Mouse (Mus musculus): ENCODE measurements around the gene Rpl28.

Rpl28 gene

DNA sequence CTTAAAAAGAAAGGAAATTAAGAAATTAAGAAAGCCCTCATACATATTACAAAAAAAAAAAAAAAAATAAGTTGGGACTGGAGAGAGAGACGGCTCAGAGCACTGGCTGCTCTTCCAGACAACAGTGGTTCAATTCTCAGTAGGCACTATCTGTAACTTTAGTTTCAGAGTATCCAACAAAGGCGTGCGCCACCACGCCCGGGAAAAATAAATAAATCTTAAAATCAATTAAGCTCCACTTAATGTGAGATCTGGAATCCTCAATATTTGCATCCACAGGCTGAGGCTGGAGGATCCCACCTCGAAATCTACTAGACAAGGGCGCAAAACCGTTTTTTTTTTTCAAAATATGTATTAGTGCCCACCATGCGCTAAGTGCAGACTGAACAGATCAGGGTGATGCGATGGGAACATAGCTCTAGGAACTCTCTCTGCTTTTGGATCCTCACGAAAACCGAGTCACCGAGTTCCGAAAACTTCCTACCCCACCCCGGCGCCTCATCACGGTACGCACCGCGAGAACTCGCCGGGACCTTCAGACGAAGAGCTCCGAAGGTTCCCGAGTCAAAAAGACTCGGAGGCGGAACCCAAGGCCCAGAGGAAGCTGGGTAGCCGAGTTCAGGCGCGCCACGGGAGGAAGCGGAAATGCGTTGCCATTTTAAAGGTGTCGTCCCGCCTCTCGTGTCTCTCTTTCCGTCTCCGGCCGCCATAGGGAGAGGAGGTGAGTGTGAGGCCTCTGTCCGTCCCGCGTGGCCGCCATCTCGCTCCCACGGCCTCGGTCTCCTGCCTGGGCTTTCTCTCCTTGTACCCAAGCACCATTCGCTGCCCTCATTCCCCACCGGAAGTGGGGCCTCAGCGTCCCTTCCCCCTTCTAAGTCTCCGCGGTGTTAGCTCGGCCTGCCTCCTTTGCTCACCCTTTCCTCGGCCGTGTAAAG is at the start of gene Rpl28:
Gene Rpl28 (plus strand): TSS at position 597 of the 935 bp plus-strand sequence.
- DNase-seq (ENCODE audit: low read depth, low spot score) = peak; percentile 90

DNA sequence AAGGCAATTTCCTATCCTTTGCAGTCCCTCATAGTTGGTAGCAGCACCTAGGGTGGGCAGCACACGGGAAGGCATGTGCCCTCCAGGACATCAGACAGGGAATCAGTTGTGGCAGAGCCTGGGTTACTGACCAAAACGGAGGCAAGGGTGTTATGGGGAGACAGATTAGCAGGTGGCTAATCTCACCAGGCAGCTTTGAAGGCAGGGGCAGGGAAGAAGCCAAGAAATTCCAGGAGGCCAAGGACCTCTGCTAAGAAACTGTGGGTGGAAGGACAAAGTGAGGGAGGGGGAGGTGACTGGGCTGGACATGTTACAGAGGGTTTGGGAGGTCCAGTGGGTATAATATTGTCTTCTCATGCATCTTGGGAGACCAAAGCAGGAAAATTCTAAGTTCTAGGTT is 49.3 kb upstream of the Rpl28 start:
- DNase-seq (ENCODE audit: low read depth, low spot score) = no peak

DNA sequence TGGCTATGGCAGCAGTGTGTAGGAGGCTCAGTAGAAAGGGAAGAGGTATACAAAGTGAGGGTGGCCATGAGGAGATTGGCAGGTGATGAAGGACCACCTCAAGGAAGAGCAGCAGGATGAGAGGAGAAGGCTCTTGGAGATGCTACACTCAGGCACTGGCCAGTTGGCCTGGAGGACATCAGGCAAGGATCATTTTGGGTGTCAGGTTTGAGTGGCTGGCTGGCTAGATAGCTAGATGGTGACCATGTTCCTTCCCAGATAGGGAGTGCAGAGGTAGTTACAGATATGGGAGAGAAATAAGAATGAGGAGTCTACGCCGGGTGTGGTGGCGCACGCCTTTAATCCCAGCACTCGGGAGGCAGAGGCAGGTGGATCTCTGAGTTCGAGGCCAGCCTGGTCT is 47.8 kb upstream of the Rpl28 start:
- DNase-seq (ENCODE audit: low read depth, low spot score) = no peak

DNA sequence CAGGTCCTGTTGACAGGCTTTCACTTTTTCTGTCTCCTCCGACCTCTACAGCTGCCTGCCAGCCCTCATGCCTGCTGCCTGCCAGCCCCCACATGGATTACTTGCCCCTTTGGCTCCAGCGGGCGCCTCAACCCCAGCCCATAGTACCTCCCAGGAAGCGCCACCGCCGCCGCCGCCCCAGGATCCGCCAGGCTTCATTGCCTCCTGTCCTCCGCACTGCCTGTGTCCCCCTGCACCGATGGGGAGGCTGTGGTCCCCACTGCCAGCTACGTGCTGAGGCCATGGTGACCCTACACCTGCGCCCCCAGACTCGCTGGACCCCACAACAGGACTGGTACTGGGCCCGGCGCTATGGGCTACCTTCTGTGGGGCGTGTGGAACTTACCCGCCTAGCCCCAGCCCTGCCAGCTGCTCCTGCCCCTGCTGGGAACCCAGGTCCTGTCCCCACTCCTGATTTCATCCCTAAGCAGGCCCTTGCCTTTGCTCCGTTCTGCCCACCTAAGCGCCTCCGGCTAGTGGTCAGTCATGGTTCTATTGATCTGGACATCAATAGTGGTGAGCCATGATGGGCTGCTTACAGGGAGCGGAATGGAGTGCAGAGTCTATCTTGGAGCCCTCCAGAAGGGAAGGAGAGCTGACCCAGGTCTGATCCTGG is 46.2 kb upstream of the Rpl28 start:
- no peak for DNase-seq (ENCODE audit: low read depth, low spot score)

DNA sequence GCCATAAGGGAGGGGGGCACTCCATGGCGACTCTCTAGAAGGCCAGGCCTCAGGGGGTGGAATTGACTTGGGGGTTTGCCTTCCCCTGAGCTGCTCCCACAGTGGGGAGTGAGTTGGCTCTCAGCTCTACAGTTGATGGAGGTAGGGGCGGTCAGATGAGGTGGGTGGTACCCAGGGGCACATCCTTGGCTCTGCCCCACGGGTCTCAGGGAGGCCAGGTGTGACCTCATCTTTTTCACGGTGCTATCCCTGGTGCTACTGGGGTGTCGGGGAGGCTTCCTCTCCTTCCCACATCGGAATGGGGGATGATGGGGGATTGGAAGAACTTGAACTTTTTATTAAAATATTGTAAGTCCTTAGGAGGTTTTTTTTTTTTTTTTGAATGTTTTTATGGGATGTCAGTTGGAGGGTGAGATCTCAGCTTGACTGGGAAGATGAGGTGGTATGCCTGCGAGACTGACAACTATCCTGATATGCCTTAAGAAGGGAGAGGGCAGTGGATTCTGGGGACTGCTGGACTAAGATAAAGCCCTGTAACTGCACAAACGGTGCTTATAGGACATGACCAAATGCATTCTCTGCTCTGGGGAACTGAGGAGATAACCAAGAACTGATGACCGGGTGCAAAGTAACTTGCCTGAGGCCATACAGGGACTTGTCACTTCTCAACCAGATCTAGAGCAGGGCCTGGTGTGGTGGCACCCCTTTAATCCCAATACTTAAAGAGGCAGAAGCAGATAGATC is 45.3 kb upstream of the Rpl28 start:
- DNase-seq (ENCODE audit: low read depth, low spot score) = no peak

DNA sequence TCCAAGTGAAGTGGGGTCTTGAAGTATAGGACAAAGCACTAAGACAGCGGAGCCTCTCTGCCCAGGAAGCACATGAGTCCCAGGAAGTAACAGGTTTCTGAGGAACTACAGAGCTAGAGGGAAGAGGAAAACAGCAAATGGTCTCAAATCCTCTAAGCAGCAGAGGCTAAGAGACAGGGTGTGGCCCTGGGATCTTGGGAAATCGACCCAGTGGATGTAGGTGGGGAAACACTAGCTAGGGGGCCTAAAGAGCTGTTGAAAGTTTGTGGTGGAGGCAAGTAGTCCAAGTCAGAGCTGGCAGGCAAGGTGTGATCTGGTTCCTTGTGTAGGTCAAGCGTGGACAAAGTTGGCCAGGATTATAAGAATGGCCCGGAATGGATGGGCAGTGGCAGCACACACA is 44.4 kb upstream of the Rpl28 start:
- DNase-seq (ENCODE audit: low read depth, low spot score) = no peak

DNA sequence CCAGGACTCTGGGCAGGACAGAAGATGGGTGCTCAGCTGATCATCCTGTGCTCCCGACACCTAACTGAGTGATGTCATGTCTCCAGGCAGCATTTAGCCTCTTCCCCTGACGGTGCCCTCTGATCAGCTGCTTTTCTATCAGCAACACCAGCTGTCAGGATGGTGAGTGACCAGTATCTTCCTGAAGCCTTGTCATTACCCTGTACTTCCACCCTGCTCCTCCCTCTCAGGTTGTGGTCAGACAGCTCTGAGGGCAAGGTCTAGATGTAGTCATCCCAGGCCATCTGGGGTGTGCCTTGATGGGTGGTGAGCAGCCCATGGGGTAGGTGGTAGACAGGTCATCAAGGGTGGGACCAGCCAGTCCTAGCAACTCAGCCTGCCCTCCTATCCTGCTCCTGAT is 43.5 kb upstream of the Rpl28 start:
- DNase-seq (ENCODE audit: low read depth, low spot score) = no peak

DNA sequence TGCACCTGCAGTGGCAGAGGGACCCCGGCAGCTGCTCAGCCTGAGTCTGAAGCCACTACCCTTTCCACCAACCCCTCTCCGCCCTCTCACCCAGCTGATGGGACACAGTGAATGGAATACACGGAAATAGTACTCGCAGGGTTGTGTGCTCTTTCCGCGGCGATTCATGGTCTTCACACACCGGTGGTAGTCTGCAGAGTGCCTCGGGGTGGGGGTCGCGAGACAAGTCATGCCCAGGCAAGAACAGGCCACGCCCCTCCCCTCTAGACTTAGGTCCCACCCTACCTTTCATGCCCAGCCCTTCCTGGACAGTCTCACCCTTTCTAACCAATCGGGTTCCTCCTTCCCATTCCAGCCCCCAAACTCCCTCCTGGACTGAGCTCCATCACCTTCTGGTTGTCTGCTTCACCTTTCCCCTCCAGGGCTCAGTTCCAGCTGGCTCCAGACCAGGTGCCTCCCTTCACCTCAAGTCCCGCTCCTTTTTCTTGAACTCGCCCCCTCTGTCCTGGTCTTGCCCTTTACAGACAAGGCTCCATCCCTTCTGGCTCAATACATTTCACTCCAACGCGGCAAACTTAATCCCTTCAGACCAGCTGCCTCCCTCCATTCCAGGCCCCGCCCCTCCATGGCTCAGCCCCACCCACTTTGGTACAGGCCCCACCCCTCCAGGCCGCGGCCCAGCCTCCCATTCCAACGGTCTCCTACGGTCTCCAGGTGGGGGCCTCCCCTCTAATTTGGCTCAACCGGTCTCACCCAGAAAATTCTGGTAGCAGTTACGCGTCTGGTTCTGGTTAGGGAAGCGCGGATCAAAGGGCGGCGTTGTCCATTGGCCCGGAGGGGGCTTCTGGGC is 40.5 kb upstream of the Rpl28 start:
- DNase-seq (ENCODE audit: low read depth, low spot score) = peak; percentile 88

DNA sequence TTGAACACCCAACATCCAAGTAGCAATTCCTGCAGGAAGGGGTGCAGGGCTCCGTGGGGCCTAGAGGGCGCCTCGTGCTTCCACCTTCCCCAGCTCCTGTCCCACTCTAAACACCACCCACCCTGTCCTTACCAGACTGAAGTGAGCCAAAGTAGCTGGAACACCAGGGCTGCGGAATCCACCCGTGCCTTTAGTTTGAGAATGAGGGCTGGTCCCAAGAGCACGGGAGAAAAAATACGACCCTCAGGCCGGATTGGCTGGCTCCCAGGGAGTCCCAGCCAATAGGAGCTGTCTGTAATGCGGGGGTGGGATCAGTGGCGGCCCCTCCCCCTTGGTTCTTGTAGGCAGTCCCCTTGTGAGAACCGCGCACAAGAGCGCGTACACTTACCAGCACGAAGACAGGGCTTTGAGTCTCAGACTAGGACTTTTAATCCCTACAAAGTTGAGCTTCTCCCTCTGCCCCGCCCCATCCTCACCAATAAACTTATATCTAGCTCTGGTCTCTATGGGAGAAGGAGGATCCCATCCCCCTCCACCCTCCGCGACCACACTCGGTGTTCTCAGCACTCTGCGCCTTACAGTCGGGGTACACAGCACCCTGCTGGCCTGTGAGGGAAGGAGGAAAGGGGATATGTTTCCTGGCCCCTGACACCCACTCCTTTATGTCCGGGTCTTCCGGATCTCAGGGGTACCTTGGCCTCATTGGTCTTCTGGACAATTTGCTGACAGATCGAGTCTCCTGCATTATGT is 39.7 kb upstream of the Rpl28 start, which contains the start of gene Cox6b2:
Gene Cox6b2 (minus strand): TSS at position 274 of the 750 bp plus-strand sequence.
- peak; percentile 89 for DNase-seq (ENCODE audit: low read depth, low spot score)

DNA sequence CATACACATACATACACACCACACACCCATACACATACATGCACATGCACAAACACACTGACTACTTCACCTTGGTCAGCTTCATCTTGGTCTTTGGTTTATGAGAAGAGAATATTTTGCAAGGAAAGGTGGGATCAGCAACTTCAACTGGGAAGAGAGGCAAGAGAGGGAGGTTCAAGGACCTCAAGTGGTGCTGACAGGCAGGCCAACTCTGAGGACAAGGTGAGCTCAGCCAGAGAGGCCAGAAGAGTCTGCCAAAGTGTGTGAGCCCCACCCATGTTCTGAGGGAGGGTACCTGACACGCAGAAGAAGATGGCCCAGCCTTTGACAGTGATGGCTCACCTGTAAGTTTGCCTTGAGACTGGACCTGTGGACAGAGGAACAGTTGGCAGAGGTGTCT is 33.0 kb upstream of the Rpl28 start:
- no peak for DNase-seq (ENCODE audit: low read depth, low spot score)

DNA sequence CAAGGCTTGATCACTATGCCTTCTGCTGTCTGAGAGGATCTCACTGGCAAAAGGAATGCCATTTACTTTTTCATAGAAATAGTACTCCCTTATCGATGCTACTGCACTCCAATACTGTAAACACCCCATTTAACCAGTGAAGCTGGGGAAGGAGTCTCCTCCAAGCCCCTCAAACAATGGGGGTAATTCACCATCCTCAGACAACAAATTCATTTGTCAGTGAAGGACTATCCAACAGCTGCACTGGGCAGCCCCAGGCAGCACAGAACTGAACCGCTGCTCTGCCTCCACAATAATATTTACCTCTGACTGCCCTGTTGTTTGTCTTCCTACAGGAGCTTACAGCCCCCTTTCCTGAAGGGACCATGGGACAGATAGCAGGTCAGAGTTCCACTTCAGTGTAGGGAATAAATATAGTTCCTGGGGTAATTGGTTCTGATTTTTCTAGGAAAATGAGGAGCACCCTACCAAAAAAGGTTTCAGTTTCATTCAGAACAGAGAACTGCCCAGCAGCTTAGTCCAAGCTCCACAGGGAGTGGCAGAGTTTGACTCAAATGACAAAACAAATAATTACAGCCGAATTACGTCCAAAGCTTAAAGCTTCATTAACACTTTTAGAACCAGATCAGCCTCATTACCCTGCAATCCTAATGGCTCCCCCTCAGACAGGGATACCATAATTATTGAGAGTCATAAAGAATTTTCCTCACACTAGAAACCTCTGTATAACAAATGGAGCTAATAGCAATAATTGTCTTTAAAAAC is 27.5 kb upstream of the Rpl28 start:
- no peak for DNase-seq (ENCODE audit: low read depth, low spot score)

DNA sequence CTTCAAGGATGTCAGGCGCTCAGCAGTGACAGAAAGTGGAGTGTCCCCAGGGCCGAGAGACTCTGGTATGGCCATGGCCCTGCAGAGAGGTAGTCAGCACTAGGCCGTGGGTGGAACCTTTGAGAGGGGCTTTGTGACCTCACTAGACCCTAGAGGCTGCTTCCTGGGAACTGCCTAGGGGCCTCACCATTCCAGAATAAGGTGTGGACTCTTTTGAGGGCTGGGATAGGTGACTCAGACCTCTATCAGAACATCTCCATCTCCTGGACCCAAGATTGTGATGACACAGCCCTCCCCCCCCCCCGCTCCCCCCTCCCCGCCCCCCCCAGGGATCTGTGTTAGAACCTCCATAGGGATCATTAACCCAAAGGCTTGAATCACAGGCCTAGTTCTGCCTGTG is 21.5 kb upstream of the Rpl28 start, which contains the start of gene Fam71e2:
Gene Fam71e2 (minus strand): TSS at position 101 of the 400 bp plus-strand sequence.
- DNase-seq (ENCODE audit: low read depth, low spot score) = no peak

DNA sequence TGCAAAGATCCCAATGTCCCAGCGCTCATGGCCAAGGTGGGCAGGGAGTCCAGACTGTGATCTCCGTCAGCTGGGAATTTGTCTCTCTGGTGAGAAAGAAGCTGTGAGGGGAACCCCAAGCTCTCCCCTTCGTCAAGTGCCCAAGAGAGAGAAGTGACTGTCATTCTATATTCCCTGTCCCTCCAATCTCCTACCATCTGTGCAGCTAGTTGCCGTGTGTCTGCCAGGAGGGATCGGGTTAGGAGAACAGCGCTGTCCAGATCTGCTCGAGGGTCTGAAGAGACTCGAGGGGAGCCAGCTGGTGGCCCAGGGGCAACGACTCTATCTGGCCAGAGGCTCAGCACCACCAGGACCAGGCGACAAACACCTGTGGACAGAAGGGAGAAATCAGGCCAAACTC is 16.5 kb upstream of the Rpl28 start:
- no peak for DNase-seq (ENCODE audit: low read depth, low spot score)

DNA sequence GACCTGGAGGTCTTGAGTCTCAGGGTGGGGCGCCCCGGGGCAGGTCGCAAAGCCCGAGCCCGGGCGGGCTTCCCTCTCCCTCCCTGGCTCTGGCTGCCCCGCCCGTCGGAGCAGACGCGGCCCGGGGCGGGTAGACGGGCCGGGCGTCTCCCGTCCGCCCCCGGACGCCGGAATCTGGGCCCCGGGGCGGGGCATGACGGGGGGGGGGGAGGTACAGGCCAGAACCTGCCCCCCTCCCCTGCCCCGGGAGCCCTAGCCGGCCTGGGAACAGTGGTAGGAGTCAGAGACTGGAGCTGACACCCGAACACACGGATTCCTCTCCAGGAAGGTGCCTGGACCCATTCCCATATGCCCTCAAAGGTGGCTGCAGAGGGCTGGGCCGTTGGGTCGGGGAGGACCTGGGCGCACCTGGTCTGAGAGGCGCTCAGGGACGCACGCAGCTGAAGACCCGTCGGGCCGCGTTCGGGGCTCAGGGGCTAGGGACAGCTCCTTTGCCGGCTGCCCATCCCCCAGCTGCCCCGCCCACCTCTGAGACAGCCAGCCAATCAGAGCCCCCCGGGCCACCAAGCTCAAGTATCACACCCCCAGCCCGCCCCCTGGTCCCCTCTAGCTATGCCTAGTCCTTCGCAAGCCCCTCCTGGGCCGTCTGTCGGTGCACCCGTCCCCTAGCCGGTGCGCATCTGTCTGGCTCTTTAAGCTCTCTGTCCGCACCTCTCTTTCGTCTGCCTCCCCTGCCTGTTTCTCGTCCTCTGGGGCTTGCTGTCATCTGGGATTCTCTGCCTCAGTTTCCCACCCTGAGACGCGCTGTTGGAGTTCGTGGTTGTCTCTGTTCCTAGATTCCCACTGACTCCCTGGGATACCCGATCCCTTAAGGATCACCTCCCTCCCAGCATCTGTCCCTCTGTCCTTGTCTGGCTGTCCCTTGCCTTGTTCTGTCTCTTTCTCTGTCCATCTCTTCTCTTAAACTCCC is 15.5 kb upstream of the Rpl28 start:
- peak; percentile 66 for DNase-seq (ENCODE audit: low read depth, low spot score)

DNA sequence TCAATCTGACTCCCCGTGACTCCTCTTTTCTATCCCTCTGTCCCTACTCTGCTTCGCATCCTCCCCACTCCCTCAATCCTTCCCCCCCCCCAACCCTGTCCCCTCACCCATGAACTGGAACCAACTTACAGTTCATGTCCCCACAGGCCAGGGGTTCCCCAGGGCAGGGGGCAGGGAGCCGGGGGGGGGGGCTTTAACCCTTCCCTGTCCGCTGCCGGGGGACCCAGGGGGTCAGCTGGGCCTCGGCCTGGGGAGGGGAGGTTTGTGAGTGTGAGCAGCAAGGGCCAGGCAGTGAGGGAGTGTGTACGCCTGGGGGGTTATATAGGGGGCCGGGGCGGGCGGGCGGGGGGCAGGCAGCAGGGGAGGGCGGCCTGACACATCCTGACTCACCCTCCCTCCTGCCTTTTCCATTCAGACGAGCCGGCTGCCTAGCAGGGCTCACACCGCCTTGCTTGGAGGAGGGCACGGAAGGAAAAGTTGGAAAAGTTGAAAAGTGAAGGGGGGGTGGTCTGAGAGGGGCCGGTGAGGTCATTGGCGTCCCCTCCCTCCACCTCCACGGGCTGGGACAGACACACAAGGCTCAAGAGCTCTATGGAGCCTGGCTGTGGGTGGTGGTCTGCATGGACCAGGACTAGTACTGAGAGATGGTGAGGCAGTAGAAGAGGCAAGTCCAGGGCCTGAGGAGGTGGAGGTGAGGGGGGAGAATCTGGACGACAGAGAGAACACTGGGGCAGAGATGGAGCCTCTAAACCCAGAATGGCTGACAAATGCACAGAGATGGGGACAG is 14.6 kb upstream of the Rpl28 start:
- no peak for DNase-seq (ENCODE audit: low read depth, low spot score)

DNA sequence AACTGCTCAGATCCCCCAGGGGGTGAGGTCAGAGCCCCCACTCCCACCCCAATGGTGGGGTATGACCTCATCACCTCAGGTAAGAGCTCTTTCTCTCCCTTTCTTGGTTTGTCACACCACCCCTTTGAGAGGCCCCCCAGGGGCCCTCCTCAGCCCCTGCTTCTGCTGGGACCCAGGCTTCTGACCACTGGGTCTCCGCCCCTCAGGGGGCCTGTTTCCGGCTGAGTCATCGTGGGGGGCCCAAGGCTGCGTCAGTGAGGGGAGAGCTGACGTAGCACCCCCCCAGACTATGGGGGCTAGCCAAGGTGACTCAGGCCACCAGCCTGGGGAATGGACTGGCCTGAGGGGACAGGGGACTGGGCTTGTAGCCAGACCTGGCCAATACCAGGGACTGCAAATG is 12.8 kb upstream of the Rpl28 start:
- no peak for DNase-seq (ENCODE audit: low read depth, low spot score)

DNA sequence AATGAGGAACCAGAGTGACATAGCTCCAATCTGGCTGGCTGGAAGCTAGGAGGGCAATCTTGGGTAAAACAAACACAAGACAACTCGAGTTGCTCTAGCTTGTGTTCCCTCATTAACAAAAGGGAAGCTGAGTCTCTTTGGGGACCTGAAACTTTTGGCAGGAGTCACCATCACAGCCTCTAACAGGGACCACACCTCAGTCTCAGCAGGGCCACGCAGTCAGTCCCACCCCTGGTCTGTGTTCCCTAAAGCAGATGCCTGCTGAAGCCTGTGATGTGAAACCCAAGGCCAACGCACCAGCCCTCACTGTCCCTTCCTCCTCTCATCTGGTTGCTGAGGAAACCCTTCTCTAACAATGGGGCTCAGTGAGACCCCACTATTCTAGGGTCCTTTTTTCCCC is 10.5 kb upstream of the Rpl28 start:
- DNase-seq (ENCODE audit: low read depth, low spot score) = no peak

DNA sequence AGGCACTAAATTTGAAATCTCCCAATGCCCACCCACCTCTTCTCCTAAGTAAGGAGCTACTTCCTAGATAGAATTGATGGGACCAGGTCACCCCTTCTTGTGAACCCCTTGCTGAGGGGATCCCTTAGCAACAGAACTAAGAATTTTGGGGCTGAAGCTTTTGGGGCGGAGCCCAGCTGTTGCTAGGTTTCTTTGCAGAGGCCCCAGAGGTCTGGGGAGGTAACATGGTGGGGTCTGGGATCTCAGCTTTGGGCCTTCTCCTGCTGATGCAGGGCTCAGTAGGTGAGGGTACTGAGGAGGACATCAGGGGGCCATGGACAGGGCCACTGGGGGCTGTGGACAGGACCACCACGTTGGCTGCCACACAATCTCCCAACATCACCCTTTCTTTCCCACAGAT is 9.9 kb upstream of the Rpl28 start, which contains the start of the genes Il11 and Tmem190:
Gene Il11 (minus strand): TSS at position 101 of the 400 bp plus-strand sequence.
Gene Tmem190 (plus strand): TSS at position 179 of the 400 bp plus-strand sequence.
- DNase-seq (ENCODE audit: low read depth, low spot score) = no peak

Measured in WW6 (cell line).